Mouse (Mus musculus) testis, adult 2 months (tissue): Measurements from ENCODE around the gene Rnf126.

Experiments used
- CTCF ChIP-seq: fragments of 200-500 bp; IDR thresholded peaks from 2 replicates; pipeline ENCODE4 v1.5.1; 2012; ENCODE audit warnings: low read depth, mild to moderate bottlenecking, inconsistent platforms, low read length, moderate library complexity; ENCODE audit not compliant: control insufficient read depth, insufficient read depth, insufficient replicate concordance
- POLR2A ChIP-seq: fragments of 200-500 bp; IDR thresholded peaks from 2 replicates; pipeline ENCODE4 v1.6.1; 2012; ENCODE audit warnings: low read depth, mild to moderate bottlenecking, inconsistent platforms, low read length, moderate library complexity; ENCODE audit not compliant: control insufficient read depth

GRCm38 (mm10) chr10:79736706-79737105, 30.0 kb downstream of the Rnf126 start:
- TF ChIP-seq CTCF (no peak), POLR2A (no peak)
